Mouse (Mus musculus) embryonic facial prominence, embryonic 15.5 days (tissue): Measurements from ENCODE around the gene Hfe. TPM values are rescaled to one million over a fixed set of nuclear protein-coding genes. Genes with fewer than 3 reads are reported as not detected.
A peak's percentile ranks its signal among the peaks of the same experiment; 100 is the strongest.
"Not testable (repeated sequence)": the region's sequence is repeated elsewhere in the genome, so short reads cannot be mapped to it uniquely, and the experiment has no call there.

Source experiments
- ATAC-seq: fragments of 200-750 bp; cut with Nextera tagmentation; 2 replicates; pipeline ENCODE4 v1.8.0; 2017; ENCODE audit warnings: low read depth, moderate TSS enrichment; ENCODE audit not compliant: insufficient number of reproducible peaks, low FRiP score, low TSS enrichment
- H3K27ac ChIP-seq: fragments of 300-500 bp; sonication (generic); replicated peaks from 2 replicates; pipeline ENCODE4 v1.5.1; 2015; ENCODE audit warnings: mild to moderate bottlenecking, inconsistent platforms
- H3K27me3 ChIP-seq: fragments of 300-500 bp; sonication (generic); 2 replicates; pipeline ENCODE4 v1.6.1; 2015; ENCODE audit warnings: inconsistent platforms
- H3K36me3 ChIP-seq: fragments of 300-500 bp; sonication (generic); 2 replicates; pipeline ENCODE4 v1.6.1; 2015; ENCODE audit warnings: mild to moderate bottlenecking, inconsistent platforms
- H3K4me1 ChIP-seq: fragments of 300-500 bp; sonication (generic); 2 replicates; pipeline ENCODE4 v1.6.1; 2015; ENCODE audit warnings: inconsistent platforms
- H3K4me2 ChIP-seq: fragments of 300-500 bp; sonication (generic); replicated peaks from 2 replicates; pipeline ENCODE4 v1.6.1; 2015; ENCODE audit warnings: mild to moderate bottlenecking, inconsistent platforms
- H3K4me3 ChIP-seq: fragments of 300-500 bp; sonication (generic); replicated peaks from 2 replicates; pipeline ENCODE4 v1.5.1; 2015; ENCODE audit warnings: mild to moderate bottlenecking, inconsistent platforms
- H3K9ac ChIP-seq: fragments of 300-500 bp; sonication (generic); 2 replicates; pipeline ENCODE4 v1.6.1; 2015; ENCODE audit warnings: inconsistent platforms
- H3K9me3 ChIP-seq: fragments of 300-500 bp; sonication (generic); replicated peaks from 2 replicates; pipeline ENCODE4 v1.6.1; 2016; ENCODE audit warnings: inconsistent platforms
- WGBS: fragments of 180-500 bp; shearing (Covaris S2); methylation state at CpG from one replicate; pipeline ENCODE4 v1.1.7; 2015; 5-methylcytosine and 5-hydroxymethylcytosine counted together
- polyA plus RNA-seq: library from polyadenylated mRNA; unstranded; fragments of >200 nt; fragmentation: Nextera tagmentation; extraction: Ambion mirVana; gene quantifications from 2 replicates; pipeline ENCODE4 v1.2.1, GENCODE M21; 2015

The Hfe gene
- polyA plus RNA-seq, 1 experiment from 2014 or later, result 8.7 TPM

DNA sequence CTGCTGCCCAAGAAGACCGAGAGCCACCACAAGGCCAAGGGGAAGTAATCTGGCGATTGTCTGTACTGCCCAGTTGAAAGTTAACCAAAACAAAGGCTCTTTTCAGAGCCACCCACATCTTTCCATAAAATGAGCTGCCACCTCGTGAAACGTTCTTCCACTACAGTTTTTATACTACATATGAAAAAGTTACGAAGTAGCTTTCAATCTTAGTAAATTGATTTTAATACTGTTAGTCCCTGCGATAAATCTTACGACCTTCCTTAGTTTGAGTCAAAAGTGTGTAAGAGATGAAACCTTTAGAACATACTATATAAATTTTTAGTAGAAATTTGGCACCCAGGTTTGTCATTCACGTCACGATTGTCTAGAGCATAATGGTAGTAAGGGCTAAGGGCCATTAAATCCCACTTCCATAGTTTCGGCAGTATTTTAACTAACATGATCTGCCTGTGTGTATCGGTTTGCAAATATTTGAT lies 40.9 kb upstream of the Hfe start:
- no peaks in the 10 kb centered on the region for H3K27me3 ChIP-seq
- H3K9ac ChIP-seq, result no peak overlapping the region
- peak overlapping the region; percentile 67 for H3K4me2 ChIP-seq
- H3K4me1 ChIP-seq, result peaks cover 23% of the 10 kb centered on the region
- H3K36me3 ChIP-seq, result no peaks in the 10 kb centered on the region
- ATAC-seq, result no peak
- H3K4me3 ChIP-seq, result peak overlapping the region; percentile 45
- H3K27ac ChIP-seq, result peak overlapping the region; percentile 94
- no peaks in the 10 kb centered on the region for H3K9me3 ChIP-seq
- WGBS, result under 1% methylated on average over 11 of the region's 11 CpGs

- peak within 1 kb of the TSS; percentile 67 for H3K4me2 ChIP-seq
- peak within 1 kb of the TSS; percentile 45 for H3K4me3 ChIP-seq
- H3K27ac ChIP-seq, result peak within 1 kb of the TSS; percentile 94
- WGBS, result 1% methylated on average over 31 of the region's 47 CpGs
- not testable (repeated sequence) for H3K36me3 ChIP-seq, H3K9ac ChIP-seq, H3K9me3 ChIP-seq, H3K27me3 ChIP-seq
- peaks cover 23% of the 10 kb centered on the region for H3K4me1 ChIP-seq
- ATAC-seq, result peak; percentile 43; the same call in 1 of the 2 replicates
These were observed 40.3 kb upstream of the Hfe start, which contains the start of gene Hist1h2ab for GRCm38 (mm10) chr13:23750839-23751477. TSS of gene Hist1h2ab (plus strand) at chr13:23751126.

- Histone ChIP-seq H3K9me3 (no peaks in the 10 kb centered on the region), H3K27ac (peak overlapping the region; percentile 90; the same call in 1 of the 2 replicates), H3K4me1 (peaks cover 23% of the 10 kb centered on the region), H3K9ac (no peak overlapping the region), H3K4me3 (no peak overlapping the region), H3K27me3 (no peaks in the 10 kb centered on the region), H3K36me3 (no peaks in the 10 kb centered on the region), H3K4me2 (no peak overlapping the region)
- 89% methylated on average over 5 of the region's 5 CpGs for WGBS
- ATAC-seq, result no peak
These were observed 39.0 kb upstream of the Hfe start for GRCm38 (mm10) chr13:23749563-23750121.

DNA sequence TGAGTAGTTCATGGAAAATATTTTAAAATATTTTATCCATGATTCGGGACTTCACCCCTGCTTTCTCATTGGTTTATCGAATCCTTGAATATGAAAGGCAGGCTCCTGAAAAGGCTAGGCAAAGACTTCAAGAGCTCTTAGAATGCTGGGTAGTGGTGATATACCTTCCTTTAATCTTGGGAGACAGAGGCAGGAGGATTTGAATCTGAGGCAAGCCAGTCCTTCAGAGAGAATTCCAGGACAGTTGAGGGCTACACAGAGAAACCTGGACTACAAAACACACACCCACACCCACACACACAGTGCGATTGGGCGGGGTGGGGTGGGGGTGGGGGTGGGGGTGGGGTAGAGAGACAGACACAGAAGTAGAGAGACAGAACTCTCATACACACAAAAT lies 37.2 kb upstream of the Hfe start:
- WGBS, result 4% methylated on average over 4 of the region's 4 CpGs
- Histone ChIP-seq H3K27ac (peak overlapping the region; percentile 98), H3K27me3 (no peaks in the 10 kb centered on the region), H3K9ac (no peak overlapping the region), H3K4me2 (peak overlapping the region; percentile 52), H3K9me3 (no peaks in the 10 kb centered on the region), H3K4me1 (peaks cover 22% of the 10 kb centered on the region), H3K4me3 (no peak overlapping the region; the same call in 1 of the 2 replicates), H3K36me3 (no peaks in the 10 kb centered on the region)
- ATAC-seq, result no peak

DNA sequence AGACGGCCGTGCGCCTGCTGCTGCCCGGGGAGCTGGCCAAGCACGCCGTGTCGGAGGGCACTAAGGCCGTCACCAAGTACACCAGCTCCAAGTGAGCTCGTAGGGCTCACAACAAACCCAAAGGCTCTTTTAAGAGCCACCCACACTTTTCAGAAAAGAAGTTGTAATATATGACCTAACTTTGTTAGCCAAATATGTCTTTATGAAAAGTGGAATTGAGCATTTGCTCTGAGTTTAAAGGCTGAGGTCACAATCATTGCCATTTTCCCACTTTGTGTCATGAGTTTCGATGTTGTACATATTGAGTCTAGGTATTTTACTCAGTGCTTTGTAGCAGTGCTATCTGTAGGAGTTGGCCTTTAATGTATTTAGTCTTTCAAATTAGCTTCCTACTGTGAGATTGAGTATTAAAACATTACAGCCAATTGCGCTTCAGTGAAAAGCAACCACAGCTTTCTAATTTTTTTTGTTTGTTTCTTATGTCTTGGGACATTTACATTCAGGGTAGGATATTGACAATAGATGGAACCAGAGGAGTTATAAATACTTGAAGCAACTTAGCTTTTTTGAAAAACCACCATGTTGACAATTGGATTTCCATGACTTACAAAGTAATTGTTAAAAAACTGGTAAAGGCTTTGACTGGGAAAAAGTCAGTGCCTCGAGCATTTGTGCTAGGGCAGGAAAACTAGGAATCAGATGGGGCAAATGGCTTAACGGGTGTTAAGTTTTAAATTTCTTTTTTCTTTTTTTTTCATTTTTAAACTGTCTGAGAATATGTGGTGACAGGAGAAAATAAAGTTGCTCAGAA lies 36.6 kb upstream of the Hfe start:
- no peaks in the 10 kb centered on the region for H3K9me3 ChIP-seq
- ATAC-seq, result no peak
- peak overlapping the region; percentile 43 for H3K4me3 ChIP-seq
- peak overlapping the region; percentile 98 for H3K27ac ChIP-seq
- no peaks in the 10 kb centered on the region for H3K36me3 ChIP-seq
- no peak overlapping the region for H3K9ac ChIP-seq
- peak overlapping the region; percentile 52 for H3K4me2 ChIP-seq
- H3K27me3 ChIP-seq, result no peaks in the 10 kb centered on the region
- 4% methylated on average over 13 of the region's 13 CpGs for WGBS
- H3K4me1 ChIP-seq, result peaks cover 18% of the 10 kb centered on the region

DNA sequence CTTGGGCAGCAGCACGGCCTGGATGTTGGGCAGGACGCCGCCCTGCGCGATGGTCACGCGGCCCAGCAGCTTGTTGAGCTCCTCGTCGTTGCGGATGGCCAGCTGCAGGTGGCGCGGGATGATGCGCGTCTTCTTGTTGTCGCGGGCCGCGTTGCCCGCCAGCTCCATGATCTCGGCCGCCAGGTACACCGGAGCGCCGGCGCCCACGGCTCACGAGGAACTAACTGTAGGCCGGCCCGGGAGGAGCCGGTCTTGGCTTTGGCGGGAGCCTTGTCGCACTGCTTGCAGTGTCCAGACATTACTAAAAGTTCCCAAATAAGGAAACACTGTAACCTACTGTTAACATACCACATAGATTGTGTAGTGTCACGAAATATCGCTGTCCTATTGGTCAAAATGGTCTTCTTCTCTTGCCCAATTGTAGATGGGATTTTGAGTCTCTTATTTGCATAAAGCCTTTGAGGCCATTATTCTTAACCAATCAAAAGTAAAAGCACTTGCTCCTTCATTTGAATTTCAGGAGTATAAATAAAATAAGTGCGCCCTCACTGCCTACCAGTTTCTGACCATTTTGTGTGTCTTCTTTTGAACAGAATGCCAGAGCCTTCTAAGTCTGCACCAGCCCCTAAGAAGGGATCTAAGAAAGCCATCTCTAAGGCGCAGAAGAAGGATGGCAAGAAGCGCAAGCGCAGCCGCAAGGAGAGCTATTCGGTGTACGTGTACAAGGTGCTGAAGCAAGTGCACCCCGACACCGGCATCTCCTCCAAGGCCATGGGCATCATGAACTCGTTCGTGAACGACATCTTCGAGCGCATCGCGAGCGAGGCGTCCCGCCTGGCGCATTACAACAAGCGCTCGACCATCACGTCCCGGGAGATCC lies 35.8 kb upstream of the Hfe start, which contains the start of gene Hist1h2bb:
Hist1h2bb (plus strand) TSS at position 534 of the 880 bp plus-strand sequence.
- peak within 1 kb of the TSS; percentile 52 for H3K4me2 ChIP-seq
- H3K27me3 ChIP-seq, H3K9me3 ChIP-seq, H3K36me3 ChIP-seq: not testable (repeated sequence)
- H3K9ac ChIP-seq, result peak within 1 kb of the TSS; percentile 18; the same call in 1 of the 2 replicates
- ATAC-seq, result peak; percentile 91
- H3K4me1 ChIP-seq, result peaks cover 18% of the 10 kb centered on the region
- H3K27ac ChIP-seq, result peak within 1 kb of the TSS; percentile 98
- H3K4me3 ChIP-seq, result peak within 1 kb of the TSS; percentile 43
- under 1% methylated on average over 43 of the region's 58 CpGs for WGBS

GRCm38 (mm10) chr13:23745381-23746161 lies 34.9 kb upstream of the Hfe start, which contains the start of gene Hist1h3c:
TSS of gene Hist1h3c (minus strand) at chr13:23745602.
- H3K4me2 ChIP-seq, result peak within 1 kb of the TSS; percentile 52
- H3K9ac ChIP-seq, result peak within 1 kb of the TSS; percentile 18; the same call in 1 of the 2 replicates
- no peaks in the 10 kb centered on the region for H3K9me3 ChIP-seq
- H3K27ac ChIP-seq, result peak within 1 kb of the TSS; percentile 98
- H3K4me1 ChIP-seq, result peaks cover 19% of the 10 kb centered on the region
- peak within 1 kb of the TSS; percentile 43 for H3K4me3 ChIP-seq
- peak; percentile 76 for ATAC-seq
- WGBS, result under 1% methylated on average over 25 of the region's 28 CpGs
- H3K36me3 ChIP-seq, result no peaks in the 10 kb centered on the region
- H3K27me3 ChIP-seq, result no peaks in the 10 kb centered on the region

GRCm38 (mm10) chr13:23744421-23745380 lies 34.0 kb upstream of the Hfe start:
- no peak for ATAC-seq
- H3K4me1 ChIP-seq, result peaks cover 23% of the 10 kb centered on the region
- WGBS, result 1% methylated on average over 15 of the region's 36 CpGs
- peak overlapping the region; percentile 69 for H3K27ac ChIP-seq
- H3K27me3 ChIP-seq, result no peaks in the 10 kb centered on the region
- no peaks in the 10 kb centered on the region for H3K9me3 ChIP-seq
- H3K4me3 ChIP-seq, result peak overlapping the region; percentile 43
- no peak overlapping the region for H3K9ac ChIP-seq
- H3K36me3 ChIP-seq, result no peaks in the 10 kb centered on the region
- peak overlapping the region; percentile 52 for H3K4me2 ChIP-seq

DNA sequence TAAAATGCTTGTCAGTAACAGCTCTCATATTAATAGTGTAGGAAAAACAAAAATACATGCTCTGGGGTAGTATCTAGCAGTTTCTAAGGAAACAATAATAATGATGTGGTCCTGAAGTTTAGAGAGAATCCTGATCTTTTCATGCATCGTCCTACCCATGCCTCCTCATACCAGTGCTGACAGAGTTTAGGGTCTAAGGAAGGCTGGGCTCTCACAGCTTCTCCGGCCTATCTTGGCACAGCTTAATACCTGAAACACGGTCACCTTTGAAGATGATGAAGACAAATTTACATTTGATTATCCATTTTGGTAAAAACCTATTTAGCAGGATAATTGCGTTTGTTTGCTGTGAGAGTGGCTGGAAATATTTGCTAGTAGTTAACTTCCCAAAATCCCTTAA lies 33.3 kb upstream of the Hfe start:
- no peaks in the 10 kb centered on the region for H3K36me3 ChIP-seq
- H3K27ac ChIP-seq, result no peak overlapping the region
- peaks cover 27% of the 10 kb centered on the region for H3K4me1 ChIP-seq
- H3K4me2 ChIP-seq, result peak overlapping the region; percentile 52
- no peaks in the 10 kb centered on the region for H3K27me3 ChIP-seq
- H3K4me3 ChIP-seq, result peak overlapping the region; percentile 43
- WGBS, result 31% methylated on average over 4 of the region's 4 CpGs
- H3K9ac ChIP-seq, result no peak overlapping the region
- no peak for ATAC-seq
- no peaks in the 10 kb centered on the region for H3K9me3 ChIP-seq
